Mouse (Mus musculus) forelimb bud, embryonic 11.5 days (tissue): ENCODE results near the gene Mcu.
A peak's percentile ranks its signal among the peaks of the same experiment; 100 is the strongest.

Experiments
- DNase-seq: peaks from one replicate; pipeline ENCODE4 v3.0.0-alpha.2; 2012; ENCODE audit warnings: low read depth, low spot score

The Mcu gene

DNA sequence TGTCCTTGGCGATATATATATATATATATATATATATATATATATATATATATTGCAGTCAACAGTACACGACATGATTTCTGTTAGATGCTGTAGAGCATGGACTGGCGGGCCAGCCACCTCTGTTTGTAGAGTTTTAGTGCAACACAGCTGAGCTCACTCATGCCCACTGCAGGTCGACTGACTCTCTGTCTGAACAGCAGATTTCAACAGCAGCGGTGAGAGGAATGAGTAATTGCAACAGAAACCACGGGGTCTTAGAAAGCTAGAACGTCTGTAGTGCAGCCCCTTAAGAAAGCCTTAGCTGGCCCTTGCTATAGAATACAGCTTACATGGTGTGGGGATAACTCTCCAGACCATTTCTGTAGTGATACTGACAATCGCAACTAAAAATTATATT, 121.6 kb downstream of the Mcu start:
- DNase-seq, result no peak

DNA sequence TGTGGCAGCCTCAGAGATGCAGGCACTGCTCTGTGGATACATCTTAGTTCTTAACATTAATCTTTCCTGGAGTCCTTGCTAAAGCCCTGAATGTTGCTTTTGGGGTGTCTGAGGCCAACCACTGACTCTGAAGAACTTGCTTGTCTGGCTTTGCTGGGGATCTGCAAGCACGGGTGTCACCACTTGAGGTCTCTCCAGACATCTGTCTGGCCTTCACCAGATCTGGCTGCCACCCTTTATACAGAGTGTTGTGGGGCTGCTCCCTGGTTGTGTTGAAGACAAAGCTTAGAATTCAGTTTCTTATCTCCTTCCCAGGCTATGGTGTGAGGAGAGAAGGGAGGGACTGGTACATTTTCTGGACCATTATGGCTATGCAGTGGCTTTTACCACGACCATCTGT, 122.4 kb downstream of the Mcu start:
- DNase-seq, result no peak

DNA sequence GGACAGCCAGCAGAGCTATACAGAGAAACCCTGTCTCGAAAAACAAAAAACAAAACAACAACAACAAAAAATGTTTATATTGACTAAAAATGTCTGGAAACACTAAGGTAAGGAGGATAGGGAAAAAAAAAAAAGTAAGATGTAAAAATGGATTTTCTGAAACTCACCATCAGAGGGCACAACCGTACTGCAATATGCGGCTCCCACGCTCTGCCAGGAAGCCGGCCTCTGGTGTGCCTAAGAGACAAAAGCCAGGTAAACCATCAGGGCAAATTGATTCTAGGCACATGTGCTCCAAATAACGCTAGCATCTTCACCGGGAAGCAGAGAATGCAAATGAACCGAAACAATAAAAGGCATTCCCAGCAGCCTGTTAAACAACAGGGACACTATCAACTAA, 125.6 kb downstream of the Mcu start:
- no peak for DNase-seq

DNA sequence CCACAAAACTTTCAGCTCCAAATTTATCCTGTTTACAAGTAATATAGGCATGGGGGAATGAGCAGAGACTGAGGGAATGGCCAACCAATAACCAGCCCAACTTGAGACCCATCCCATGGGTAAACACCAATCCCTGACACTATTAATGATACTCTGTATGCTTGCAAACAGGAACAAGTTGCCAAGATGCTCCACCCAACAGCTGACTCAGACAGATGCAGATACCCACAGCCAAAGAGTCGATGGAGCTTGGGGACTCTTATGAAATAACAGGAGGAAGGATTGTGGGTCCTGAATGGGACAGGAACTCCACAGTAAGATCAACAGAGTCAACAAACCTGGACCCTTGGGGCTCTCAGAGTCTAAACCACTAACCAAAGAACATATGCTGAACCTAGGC, 127.1 kb downstream of the Mcu start:
- no peak for DNase-seq

DNA sequence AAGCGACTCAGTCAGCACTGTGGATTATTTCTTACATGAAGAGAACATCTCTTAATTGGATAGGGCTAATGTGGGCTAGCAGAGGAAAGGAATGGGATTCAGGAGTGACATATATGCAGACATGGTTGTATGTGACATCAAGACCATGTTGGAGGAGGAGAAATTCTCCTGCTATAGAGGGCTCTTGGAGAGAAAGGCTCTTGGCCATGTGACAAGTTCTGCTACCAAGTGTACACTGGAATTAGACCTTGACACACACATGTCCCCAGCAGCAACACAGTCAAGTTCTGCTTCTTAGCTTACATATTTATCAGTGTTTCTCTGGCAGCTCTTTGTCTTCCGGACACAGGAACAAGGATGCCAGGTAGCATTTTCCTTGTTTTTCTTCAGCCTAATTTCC, 129.1 kb downstream of the Mcu start:
- DNase-seq, result no peak

DNA sequence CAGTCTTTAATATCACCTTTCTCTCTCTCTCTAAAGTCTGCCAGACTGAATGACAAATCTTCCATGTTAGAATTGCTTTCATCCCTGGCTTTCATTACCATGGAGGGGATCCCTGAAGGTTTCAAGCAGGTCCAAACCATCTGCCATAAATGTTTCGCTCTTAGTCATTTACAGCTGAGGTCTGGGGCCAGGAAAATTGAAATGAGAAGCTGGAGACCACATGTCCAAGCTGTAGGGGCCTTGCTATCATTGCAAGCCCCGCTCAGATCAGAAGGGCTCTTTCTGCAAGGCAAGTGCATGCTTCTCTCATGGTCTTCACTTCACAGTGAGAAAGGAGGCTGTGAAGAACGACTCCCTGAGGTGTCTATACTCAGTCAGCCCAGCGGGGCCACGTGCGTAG, 132.2 kb downstream of the Mcu start:
- DNase-seq, result no peak

DNA sequence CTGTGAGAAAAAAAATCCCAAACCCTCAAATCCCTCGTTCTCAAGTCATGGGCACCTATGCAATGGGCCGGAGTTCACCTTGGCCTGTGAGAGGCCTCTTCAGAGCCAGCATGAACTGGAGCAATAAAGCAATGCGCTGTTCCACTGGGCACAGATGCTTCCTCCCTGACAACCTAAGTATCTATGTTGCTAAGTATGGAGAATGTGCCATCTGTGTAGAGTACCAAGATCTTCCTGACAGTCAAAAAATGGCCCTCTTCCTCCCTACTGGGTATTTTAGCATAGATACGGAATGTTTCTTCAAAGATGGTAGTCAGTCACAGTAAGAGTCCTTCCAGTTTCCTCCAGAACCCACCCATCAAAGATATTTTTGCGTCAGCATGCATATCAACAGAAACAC, 135.1 kb downstream of the Mcu start:
- no peak for DNase-seq

DNA sequence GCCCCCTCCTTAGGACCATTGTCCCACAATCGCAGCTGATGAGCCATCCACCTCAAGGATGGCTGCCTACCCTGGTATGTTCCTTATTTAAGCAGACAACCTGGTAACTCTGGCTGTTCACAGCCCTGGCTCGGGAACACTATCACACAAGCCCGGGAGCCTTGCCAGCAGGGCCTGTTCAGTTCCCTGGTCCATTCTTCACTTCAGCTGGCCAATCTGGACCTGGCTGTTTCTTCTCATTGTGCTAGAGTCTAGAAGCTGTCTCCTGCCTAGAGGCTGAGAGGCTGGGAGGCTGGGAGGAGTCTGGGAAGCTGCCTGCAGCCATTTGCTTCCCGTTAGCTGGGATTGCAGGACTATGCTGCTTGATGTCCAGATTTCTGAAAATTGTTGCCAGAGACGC, 146.0 kb downstream of the Mcu start:
- no peak for DNase-seq

DNA sequence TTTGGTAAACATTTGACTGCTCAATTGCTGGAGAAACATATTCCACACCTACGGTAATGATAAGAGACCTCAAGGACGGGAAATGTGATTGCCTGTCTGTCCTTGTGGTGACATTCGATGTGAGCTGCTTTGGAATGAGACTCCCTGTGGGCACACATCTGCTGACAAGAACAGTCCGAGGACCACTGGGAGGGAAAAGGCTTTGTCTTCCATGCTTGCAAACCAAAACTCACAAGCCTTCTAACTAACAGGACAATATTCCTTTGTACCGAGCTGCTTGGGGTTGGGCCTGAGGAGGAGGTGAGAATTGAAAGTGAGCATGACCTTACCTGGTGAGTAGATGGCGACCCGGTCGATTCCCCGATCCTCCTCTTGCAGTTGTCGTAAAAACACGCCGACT, 149.2 kb downstream of the Mcu start:
- DNase-seq, result no peak

DNA sequence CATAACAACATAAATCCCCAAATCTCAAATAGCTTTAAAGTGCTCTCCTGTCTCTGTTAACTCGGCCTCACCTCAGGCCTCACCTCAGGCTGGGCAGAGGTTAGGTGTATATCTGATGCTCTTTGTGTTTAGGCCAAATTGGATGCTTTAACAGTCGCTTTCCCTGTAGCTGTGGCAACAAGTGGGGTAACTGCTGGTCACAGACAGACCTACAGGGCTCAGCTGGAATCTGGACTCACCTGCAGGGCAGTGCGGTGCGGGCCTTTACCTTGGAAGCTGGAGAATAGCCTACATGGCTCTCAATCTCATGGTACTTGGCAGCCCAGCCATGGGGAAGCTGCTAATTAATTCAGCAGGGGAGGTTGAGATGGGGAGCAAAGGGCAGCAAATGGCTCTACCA, 149.9 kb downstream of the Mcu start:
- DNase-seq, result no peak

DNA sequence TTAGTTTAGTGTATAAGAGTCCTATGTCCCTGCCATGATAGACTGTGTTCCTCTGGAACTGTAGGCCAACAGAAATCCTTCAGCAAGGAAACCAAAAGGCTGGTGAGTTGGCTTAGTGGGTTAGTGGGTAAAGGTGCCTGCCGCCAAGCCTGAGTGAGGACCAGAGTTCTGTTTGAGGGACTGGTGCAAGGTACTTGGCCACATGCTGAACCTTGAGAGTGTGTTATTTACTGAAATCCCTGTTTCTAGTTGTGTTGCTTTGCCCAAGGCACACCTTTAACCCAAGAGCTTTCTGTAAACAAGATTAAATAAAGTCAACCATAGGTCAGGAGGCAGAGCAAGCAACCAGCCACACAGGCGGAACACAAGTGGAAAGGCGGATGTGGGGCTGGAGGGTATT, 150.9 kb downstream of the Mcu start:
- no peak for DNase-seq

DNA sequence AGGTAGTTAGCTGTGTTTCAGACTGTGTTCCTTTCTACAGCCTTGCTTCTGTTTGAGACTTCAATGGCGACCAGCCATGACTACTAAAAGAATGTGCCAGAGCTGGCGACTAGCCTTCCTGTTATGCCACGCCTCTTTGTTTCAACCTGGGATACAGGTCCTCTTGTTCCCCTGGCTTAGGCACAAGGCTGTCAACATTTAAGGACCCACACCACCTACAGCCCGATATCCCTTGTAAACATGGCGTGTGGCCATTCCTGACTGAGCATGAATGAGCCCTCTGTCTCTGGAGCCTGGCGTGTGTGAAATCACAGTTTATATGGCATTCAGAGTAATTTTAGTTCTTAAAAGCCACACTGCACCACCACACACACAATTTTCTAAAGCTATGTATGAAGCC, 154.2 kb downstream of the Mcu start:
- DNase-seq, result peak; percentile 36

DNA sequence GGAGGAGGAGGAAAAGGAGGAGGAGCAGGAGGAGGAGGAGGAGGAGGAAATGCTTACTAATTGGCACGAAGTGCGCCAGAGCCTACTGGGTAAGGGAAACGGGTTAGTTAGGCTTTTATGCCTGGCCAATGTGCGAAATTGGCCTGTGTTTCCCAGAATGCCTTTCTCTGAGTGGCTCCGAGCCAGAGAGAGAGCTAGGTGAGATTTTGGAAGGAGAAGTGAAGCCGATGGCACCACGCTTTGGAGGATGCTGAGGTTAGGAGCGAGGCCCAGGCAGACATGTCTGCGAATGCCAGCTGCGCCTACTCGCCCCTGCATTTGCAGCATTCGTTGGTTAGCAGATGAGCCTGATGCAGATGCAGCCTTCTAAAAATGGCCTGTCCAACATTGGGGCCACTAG, 156.7 kb downstream of the Mcu start:
- DNase-seq, result no peak

DNA sequence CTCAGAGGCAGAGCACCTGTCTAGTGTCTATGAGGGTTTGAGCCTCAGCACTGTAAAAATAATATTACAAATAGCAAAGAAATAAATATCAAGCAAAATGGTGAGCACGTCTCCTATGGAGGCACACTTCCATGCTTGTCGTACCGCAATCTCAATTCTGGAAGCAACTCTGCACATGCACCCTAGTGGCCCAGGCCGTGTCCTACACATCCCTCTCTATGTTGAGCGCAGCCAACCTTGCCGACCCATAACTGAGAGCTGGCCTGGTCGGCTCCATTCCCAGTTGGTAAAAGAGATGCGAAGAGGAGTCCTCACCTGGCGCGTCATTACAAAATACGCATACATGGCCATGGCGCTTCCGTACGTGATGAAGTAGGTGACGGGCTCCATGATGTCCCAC, 161.9 kb downstream of the Mcu start:
- DNase-seq, result no peak

DNA sequence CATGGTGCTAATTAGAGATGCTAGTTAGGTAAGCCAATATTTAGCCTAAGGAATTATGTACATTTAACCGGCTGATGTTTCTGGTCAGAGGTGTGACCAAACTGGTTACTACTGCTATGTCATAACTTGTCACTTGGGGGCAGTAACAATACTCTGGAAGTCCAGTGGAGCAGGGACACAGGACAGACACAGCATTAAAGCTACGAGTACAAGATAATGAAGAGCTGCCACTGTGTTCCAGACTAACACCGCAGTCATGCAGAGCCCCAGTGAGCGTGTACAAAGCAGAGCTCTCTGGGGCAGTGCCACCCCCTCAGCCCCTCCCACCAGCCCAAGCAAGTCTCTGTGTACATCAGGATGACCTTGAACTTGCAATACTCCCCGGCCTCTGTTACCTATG, 164.7 kb downstream of the Mcu start:
- DNase-seq, result peak; percentile 41

DNA sequence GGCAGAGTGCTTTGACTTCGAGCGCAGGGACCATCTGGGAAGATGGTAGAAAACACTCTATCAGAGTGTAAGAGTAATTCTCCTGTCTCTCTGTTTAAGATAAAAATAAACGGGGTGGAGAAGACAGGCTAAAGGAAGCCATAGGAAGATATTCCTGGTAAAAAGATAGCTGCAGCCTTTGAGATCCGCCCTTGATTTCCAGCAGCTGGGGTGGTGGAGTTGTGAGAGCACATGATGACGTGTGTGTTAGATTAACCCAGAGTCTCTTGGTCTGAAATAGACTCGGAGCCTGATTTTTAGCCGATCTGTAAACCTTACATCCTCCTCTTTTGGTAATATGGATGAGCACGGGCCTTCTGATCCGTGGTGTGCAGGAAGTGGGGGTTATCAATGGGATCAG, 168.9 kb downstream of the Mcu start:
- DNase-seq, result no peak

DNA sequence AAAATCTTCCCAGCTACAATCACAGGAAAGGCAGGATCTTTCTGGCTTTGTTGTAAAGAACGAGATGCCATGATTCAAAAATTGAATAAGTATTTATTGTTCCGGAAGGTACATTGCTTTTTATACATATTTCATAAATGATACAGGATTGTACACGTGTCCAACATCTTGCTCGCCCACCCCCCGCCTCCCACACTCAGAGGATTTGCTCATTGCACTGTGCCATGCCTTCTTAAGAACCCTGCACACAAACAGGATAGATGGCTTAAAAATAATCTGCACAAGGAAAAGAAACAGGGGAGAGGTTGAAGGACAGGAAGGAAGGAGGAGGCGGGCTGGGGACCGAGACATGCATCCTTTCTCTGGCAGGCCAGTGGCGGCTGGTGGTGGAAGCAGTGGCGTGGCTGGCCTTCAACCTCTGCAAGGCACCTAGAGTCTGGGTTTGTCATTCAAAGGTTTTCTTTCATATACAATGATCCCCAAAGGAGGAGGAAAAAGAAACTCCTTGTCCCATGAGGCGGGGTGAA, 169.5 kb downstream of the Mcu start:
- no peak for DNase-seq

DNA sequence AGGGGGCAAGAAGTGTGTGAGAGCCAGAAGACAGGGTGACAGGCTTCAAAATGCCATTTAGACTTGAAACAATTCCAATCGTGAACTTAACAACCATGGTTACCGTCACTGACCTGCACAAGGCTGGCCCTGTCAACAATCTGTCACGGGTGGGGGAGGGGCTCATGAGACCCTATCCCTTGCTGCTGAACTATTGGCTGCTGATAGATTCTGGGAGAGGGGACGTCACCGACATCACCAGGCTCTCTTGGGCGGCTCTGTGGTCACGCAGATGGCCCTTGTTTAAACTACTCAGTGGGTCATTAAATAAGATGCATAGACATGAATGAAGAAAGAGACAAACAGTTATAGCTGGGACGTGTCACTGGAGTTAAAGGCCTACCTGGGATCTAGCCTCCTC, 171.9 kb downstream of the Mcu start:
- DNase-seq, result no peak

DNA sequence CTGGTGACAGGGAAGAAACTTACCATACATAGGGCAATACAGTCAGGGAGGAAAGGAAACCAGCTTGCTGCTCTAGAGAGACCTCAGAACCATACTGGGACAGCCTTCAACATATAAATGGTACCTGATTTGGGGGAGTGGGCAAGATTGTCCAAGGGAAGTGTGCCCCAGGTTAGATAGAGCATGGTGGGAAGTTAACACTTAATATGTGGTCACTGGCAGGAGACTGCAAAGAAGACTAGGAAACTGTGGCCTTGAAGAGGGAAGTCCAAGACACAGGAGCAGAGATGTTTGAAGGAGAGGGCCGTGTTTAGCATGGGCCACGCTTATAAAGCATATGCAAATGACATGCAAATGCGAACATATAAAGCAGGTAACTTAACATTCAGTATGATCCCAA, 172.4 kb downstream of the Mcu start:
- no peak for DNase-seq

DNA sequence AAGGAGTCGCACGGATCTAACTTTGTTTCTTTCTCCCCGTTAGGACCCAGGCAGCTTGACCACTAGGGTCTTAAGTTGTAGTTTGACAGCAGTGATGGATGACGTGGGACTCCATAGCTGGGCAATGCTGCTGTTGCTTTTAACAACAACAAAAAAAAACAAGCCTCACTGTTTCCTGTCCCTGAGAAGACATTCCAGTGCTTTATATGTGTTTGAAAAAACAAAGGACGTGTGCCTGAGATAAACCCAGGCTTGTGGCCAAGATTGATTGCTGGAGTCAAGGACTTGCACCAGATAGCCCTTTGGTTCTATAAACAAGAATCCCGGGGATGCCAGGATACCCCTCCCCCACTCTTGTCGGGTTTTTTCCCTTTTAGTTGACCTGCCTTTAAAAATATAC, 173.3 kb downstream of the Mcu start:
- DNase-seq, result peak; percentile 41

DNA sequence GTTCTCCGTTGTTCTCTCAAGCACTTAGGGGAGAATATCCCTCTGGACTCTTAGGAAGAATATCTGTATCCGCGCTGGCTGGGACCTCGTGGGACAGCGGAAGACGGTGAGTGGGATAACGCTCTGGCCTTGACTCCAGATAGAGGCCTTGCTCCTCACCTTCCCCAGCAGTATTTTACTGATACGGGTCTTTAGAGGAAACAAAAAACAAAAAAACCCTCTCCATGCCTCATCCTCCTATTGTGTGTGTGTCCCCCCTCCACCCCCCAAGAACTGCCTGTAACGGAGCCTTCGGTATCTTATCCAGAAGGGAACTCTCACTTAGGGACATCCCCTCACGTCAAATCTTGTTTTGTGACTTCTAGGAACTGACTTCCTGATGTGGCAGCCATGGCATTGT, 174.8 kb downstream of the Mcu start, which contains the start of gene Oit3:
Gene Oit3 (minus strand): TSS at position 44 of the 400 bp plus-strand sequence.
- DNase-seq, result no peak

DNA sequence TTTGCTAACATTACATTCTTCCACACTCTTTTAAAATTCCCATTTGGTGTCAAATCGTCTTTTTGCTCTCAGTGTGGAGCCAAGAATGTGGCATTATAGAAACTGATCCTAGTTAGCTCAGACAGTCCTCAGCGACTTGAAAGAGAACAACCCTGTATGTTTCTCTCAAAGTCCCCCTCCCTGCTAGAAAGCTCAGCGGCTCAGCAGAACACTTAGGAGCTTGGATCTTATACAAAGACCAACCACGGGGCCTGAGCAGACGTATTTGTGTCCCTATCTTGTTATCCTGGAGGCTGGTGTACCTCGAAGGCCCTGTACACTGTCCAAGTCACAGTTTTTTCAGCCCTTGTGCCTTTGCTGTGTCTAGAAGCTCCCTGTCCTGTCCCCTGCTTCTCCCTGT, 176.3 kb downstream of the Mcu start:
- no peak for DNase-seq

DNA sequence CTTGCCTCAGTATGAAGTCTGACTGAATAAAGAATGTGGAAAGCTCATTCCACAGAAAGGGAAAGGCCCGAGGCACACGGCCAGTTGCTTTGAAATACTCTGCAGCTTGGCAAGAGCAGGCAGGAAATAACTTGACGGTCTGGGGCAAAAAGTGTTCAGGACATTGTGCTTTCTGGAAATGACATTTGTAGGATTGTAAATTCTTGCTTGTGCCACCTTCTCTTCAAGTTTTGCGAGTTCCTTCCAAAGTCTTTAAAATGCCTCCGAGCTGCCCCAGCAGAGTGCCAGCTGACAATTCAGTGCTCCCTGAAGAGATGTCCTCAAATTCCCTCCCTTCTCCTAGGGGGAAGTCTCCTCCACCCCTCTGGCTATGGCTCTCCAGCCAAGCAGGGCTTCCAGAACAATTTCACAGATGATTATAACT, 177.0 kb downstream of the Mcu start:
- no peak for DNase-seq

DNA sequence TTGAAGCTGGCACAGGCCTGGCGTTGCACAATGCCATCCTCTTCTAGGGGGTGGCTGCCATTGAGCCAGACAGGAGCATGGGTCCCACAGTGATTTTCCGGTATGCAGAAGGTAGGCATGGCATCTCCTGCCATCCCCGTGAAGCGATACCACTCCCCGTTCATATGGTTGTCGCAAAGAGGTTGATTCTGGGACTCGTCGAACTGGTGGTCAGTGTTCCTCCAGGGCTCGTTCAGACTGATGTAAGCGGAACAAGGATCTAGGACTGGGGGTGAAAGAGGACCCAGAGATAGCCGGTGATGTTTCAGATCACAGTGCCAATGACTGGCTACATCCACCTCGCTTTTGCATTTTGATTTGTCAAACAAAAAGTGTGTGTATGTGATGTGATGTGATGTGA, 177.8 kb downstream of the Mcu start:
- DNase-seq, result no peak

DNA sequence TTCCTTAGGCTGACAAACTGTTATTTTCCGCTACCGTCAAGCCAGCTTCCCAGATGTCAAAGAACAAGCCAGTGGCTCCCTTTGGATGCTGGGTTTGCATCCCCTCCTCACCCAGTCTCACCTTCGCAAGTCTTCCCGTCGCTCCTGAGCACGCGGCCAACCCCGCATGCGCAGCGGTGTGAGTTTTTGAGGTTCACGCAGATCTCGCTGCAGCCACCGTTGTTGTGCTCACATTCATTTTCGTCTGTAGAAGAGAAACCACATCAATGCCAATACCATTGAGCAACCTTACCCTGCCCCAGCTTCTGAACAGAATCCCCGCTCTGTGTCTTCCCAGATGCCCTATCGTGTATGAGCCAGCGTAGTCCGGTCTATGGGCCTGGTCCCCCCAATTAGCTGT, 180.7 kb downstream of the Mcu start:
- DNase-seq, result no peak
